Mouse (Mus musculus) WW6 (cell line): ENCODE results near the gene Arhgap44.

Source experiments
- DNase-seq: peaks from one replicate; pipeline ENCODE4 v3.0.0-alpha.2; 2013; ENCODE audit warnings: low read depth, low spot score

Arhgap44 gene

GRCm38 (mm10) chr11:65137145-65137652 lies 25.6 kb downstream of the Arhgap44 start:
- no peak for DNase-seq

GRCm38 (mm10) chr11:65135251-65135739 lies 27.5 kb downstream of the Arhgap44 start:
- DNase-seq: no peak

GRCm38 (mm10) chr11:65133661-65134060 lies 29.1 kb downstream of the Arhgap44 start:
- no peak for DNase-seq

- no peak for DNase-seq
Observed at GRCm38 (mm10) chr11:65129110-65129509, 33.7 kb downstream of the Arhgap44 start.

GRCm38 (mm10) chr11:65128666-65129065 lies 34.1 kb downstream of the Arhgap44 start:
- no peak for DNase-seq

- DNase-seq: no peak
Observed at GRCm38 (mm10) chr11:65126566-65126965, 36.2 kb downstream of the Arhgap44 start.

- no peak for DNase-seq
Observed at GRCm38 (mm10) chr11:65124913-65125418, 37.8 kb downstream of the Arhgap44 start.

GRCm38 (mm10) chr11:65120276-65120675 lies 42.5 kb downstream of the Arhgap44 start:
- DNase-seq: no peak

GRCm38 (mm10) chr11:65115811-65116210 lies 47.0 kb downstream of the Arhgap44 start:
- no peak for DNase-seq

GRCm38 (mm10) chr11:65112086-65112485 lies 50.7 kb downstream of the Arhgap44 start:
- DNase-seq: no peak

GRCm38 (mm10) chr11:65111651-65112050 lies 51.1 kb downstream of the Arhgap44 start:
- no peak for DNase-seq

GRCm38 (mm10) chr11:65110058-65110457 lies 52.7 kb downstream of the Arhgap44 start:
- DNase-seq: no peak

GRCm38 (mm10) chr11:65107734-65108171 lies 55.0 kb downstream of the Arhgap44 start:
- DNase-seq: no peak

GRCm38 (mm10) chr11:65107151-65107550 lies 55.6 kb downstream of the Arhgap44 start:
- DNase-seq: no peak

GRCm38 (mm10) chr11:65104076-65104475 lies 58.7 kb downstream of the Arhgap44 start:
- no peak for DNase-seq

GRCm38 (mm10) chr11:65101206-65101605 lies 61.6 kb downstream of the Arhgap44 start:
- no peak for DNase-seq

- no peak for DNase-seq
Observed at GRCm38 (mm10) chr11:65100031-65100430, 62.7 kb downstream of the Arhgap44 start.

- no peak for DNase-seq
Observed at GRCm38 (mm10) chr11:65097526-65098070, 65.2 kb downstream of the Arhgap44 start.

GRCm38 (mm10) chr11:65096866-65097265 lies 65.9 kb downstream of the Arhgap44 start:
- no peak for DNase-seq

- no peak for DNase-seq
Observed at GRCm38 (mm10) chr11:65092851-65093250, 69.9 kb downstream of the Arhgap44 start.

GRCm38 (mm10) chr11:65090386-65090785 lies 72.4 kb downstream of the Arhgap44 start:
- DNase-seq: no peak

GRCm38 (mm10) chr11:65089982-65090381 lies 72.8 kb downstream of the Arhgap44 start:
- DNase-seq: no peak

- DNase-seq: no peak
Observed at GRCm38 (mm10) chr11:65089282-65089681, 73.5 kb downstream of the Arhgap44 start.
